Mouse (Mus musculus): ENCODE measurements around the gene Tmem91.
A peak's percentile ranks its signal among the peaks of the same experiment; 100 is the strongest.
"Not testable (repeated sequence)": the region's sequence is repeated elsewhere in the genome, so short reads cannot be mapped to it uniquely, and the experiment has no call there.

Tmem91 gene

GRCm38 (mm10) chr7:25674719-25675300, at the start of gene Tmem91:
TSS of gene Tmem91 (minus strand) at chr7:25675166.
- DNase-seq (ENCODE audit: low read depth, low spot score): no peak

DNA sequence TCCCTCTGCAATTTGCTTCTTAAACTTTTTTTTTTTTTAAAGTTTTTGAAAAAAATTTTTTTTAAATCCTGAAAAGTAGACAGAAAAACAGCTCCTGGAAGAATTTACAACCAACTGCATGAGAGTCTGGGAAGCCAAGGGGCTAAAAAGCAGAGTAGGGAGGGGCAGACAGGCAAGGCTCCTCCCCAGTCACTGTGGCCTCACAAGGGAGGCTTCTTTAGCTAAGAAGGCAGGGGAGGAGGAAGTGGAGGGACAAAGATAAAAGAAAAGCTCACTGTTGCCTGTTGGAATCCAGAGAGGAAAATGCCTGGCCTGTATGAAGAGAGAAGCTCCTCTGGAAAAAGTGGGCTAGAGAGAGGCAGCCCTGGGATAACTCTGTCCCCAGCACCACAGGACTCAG, 46.8 kb upstream of the Tmem91 start:
- DNase-seq (ENCODE audit: low read depth, low spot score): not testable (repeated sequence)

GRCm38 (mm10) chr7:25720760-25721159, 45.8 kb upstream of the Tmem91 start:
- no peak for DNase-seq (ENCODE audit: low read depth, low spot score)

DNA sequence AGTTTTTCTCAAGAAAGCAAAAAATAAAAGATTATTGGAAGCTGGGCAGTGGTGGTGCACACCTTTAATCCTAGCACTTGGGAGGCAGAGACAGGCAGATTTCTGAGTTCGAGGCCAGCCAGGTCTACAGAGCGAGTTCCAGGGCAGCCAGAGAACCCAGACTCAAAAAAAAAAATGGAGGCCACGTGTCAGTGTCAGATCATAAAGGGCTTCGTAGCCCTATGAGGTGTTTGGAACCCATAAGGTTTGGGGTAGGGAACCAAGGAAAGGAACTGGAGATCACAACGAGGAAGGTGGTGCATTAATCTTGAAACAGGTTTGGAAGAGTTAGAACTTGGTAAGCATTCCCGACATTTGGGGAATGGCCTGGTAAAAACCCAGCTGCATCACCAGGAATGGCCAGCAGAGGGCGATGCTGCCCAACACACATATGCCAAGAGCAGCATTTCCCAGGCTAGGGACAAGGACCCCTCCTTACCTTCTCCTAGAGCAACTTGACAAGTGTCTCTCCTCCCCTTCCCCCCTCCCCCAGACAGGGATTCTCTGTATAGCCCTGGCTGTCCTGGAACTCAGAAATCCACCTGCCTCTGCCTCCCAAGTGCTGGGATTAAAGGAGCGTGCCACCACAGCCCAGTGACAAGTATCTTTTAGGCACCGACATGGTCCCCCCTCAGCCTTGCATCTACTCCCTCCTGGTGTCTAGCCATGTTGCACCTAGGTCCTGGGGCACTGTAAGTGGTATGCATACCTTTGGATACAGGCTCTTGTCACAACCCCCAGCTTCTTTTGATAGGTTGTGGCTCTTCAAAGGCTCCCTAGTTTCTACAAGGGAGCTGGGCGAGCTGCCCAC, 45.0 kb upstream of the Tmem91 start:
- peak; percentile 80 for DNase-seq (ENCODE audit: low read depth, low spot score)

DNA sequence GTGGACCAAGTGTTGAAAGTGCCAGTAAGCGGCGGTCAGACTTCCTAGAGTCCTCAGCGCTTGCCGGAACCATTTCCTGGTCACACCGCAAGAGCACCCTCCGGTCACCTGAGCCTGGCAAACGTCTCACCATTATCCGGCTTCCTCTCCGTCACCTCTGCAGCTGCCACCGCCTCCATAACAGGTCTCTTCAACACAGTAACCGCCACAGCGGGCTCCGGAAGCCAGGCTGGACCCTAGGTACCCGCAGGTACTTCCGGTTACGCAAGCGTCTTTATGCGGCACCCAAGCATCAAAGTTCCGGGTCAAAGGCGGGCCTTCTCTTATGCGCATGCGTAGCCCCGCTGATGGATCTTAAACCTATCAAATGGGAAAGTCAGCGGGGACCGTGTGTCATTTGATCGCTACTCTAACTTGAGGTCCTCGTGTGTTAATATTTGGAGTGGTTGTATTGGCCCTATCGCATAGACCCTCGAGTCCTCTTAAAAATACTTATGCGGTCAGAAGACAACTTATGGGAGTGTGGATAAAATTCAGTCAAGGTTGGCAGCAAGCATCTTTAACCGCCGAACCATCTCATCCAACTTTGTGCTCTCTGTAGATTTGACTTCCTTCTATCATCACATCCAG, 43.9 kb upstream of the Tmem91 start, which contains the start of gene Ccdc97:
TSS of gene Ccdc97 (minus strand) at position 301 of the 630 bp plus-strand sequence.
- DNase-seq (ENCODE audit: low read depth, low spot score): peak; percentile 93

DNA sequence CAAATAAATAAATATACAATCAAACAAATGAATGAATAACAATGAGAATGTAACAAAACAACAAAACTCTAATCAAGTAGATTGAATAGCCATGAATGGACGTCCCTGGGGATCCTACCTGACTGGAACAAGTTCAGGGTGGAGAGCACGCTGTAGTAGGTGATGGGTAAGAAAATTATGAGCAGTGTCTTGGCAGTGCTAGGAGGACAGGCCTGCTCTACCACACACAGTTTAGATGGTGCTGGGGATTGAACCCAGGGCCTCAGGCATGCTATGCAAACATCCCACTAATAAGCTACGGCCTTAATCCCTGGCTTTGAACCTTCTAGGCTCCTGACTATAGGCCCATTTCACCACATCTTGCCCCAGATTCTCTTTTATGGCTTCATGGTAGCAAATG, 42.5 kb upstream of the Tmem91 start:
- DNase-seq (ENCODE audit: low read depth, low spot score): no peak

DNA sequence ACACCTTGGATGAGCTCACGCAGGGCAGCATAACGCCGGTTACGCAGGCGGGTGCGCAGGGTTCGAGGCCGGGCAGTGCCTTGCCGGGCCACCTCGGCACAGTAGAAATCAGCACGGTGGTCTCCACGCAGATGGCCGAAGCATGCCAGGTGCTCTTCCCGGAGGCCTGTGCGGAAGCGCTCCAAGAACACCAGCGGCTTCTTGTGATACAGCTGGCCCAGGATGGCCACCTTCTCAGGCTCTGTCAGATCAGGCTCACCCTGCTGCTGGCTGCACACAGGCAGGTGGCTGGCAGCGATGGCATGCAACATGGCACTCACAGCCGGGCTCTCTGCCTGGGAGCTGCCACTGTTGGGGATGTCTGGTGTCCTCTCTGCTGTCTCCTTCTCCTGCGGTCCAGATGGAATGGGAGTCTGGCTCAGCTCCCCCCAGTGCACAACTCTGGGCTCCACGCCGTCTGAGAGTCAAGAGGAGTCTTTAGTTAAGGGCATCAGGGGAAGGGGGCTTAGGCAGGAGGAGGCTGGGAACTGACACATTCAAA, 40.8 kb upstream of the Tmem91 start:
- no peak for DNase-seq (ENCODE audit: low read depth, low spot score)

DNA sequence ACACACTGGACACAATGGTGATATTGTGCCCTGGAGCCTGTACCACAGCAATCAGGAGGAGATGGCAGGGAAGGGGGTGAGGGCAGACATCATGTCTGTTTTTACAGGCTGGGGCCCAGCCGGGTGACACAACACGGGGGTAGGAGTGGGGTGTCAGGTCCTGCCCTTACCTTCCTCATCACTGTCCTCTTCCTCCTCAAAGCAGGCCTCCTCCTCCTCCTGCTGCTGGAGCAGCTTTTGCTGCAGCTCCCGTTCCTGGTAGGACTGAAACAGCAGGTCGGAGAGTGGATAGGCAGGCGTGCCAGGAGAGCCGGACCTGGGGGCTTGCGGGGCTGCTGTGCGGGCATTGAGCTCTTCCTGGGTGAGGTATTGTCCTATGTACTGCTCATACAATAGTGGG, 39.6 kb upstream of the Tmem91 start:
- no peak for DNase-seq (ENCODE audit: low read depth, low spot score)

DNA sequence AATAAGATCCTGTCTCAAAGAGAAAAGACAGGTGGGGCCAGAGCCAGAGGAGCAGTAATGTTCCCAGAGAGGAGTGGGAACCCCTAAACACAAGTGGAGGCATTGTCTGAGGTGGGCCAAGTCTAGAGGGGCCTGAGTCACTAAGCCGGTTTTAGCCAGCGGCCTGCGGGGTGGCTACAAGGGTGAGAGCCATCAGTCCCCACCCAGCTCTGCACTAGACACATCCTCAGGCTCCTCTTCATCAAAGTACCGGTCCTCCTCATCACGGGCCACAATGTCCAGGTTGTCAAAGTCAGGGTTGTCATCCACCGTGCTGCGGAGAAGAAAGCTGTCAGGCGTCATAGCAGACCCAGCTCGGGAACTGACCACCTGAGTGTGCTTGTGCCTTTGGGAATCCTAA, 37.8 kb upstream of the Tmem91 start:
- DNase-seq (ENCODE audit: low read depth, low spot score): no peak

GRCm38 (mm10) chr7:25711731-25712197, 36.8 kb upstream of the Tmem91 start:
- DNase-seq (ENCODE audit: low read depth, low spot score): peak; percentile 92

- DNase-seq (ENCODE audit: low read depth, low spot score): no peak
Observed at GRCm38 (mm10) chr7:25711165-25711564, 36.2 kb upstream of the Tmem91 start.

GRCm38 (mm10) chr7:25710519-25711130, 35.7 kb upstream of the Tmem91 start:
- DNase-seq (ENCODE audit: low read depth, low spot score): no peak

DNA sequence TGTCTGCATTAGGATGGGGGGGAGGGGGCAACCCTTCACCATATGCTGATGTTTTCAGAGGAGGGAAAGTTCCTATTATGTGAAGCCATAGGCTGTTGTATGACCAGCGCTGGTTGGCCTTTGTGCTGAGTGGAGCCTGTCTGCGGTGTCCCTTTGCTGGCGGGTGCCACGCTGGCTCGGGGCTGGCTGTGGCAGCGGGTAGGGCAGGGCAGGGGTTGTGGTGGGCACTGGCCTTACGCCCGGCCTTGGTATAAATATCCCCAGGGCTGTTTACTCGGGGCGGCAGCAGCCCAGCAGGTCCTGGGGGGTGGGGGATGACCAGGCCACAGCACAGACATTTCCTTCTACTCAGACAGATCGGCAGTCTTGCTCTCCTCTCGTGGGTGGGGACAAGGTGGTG, 35.0 kb upstream of the Tmem91 start:
- DNase-seq (ENCODE audit: low read depth, low spot score): no peak

DNA sequence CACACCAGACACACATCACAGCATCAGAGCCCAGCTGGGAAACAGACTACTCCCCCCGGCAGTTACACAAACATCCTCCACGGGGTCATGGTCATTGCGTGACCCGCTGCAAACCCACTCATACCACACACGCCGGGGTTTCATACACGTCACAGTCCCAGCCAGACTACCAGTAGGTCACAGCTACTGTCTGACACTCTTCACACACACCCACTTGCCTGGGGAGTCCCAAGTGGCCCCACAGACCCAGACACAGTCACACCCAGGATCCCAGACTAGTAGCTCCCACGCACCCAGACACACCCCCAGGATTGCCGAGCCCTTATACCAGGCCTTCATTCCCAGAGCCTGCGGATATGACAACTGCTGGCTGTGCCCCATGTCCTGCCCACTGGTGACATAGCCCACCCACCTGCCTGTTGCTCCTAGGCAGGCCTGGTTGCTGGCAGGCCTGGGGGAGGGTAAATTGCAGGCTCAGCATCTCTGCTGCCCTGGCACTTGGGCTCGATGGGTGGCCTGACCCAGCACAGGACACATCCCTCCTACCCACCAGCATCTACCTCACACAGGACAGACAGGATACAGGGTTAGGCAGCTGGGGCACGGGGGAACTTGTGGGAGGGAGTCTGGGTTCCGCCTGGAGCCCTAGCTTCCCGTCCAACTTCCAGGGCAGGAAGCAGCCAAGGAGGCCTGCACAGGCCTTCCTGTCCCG, 32.8 kb upstream of the Tmem91 start:
- DNase-seq (ENCODE audit: low read depth, low spot score): no peak

GRCm38 (mm10) chr7:25706578-25707170, 31.7 kb upstream of the Tmem91 start:
- DNase-seq (ENCODE audit: low read depth, low spot score): no peak

- DNase-seq (ENCODE audit: low read depth, low spot score): peak; percentile 65
Observed at GRCm38 (mm10) chr7:25705801-25706251, 30.9 kb upstream of the Tmem91 start.

DNA sequence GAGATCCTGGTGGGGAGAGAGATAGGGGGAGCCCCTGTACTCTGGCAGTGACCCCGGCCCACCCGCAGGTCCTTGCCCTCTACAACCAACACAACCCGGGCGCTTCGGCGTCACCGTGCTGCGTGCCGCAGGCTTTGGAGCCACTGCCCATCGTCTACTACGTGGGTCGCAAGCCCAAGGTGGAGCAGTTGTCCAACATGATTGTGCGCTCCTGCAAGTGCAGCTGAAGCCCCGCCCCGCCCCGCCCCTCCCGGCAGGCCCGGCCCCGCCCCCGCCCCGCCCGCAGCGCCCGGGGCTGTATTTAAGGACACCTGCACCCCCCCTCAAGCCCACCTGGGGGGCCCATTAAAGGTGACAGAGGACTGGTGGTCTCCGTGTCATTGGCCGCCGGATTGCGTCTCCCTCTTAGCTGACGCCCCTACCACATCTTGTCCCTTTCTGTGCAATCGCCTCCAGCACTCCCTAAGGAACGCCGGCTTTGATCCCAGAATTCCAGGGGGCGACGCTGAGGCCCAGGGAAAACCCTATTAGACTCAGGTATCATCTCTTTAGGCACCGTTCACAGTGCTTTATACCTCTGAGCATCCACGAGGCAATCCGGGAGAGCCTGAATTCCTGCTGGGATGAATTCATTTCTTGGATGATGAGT, 29.9 kb upstream of the Tmem91 start:
- no peak for DNase-seq (ENCODE audit: low read depth, low spot score)

- no peak for DNase-seq (ENCODE audit: low read depth, low spot score)
Observed at GRCm38 (mm10) chr7:25703793-25704494, 29.0 kb upstream of the Tmem91 start.

- DNase-seq (ENCODE audit: low read depth, low spot score): no peak
Observed at GRCm38 (mm10) chr7:25702350-25702749, 27.4 kb upstream of the Tmem91 start.

- DNase-seq (ENCODE audit: low read depth, low spot score): no peak
Observed at GRCm38 (mm10) chr7:25700732-25701131, 25.8 kb upstream of the Tmem91 start.

All from 3T3-L1 (cell line).